Mouse (Mus musculus) CH12.LX (cell line): ENCODE measurements at regions not wholly inside any gene's neighbourhood (a gene's known extent, or its start where the extent isn't known, plus 50 kb on each side); places are given as distances from the start of the nearest gene placed in this dataset.

Experiments used
- DNase-seq: peaks from one replicate; pipeline ENCODE4 v3.0.0-alpha.2; 2013; ENCODE audit errors: extremely low read depth
- H3K27ac ChIP-seq: 2 replicates; pipeline ENCODE4 v1.5.1; 2012; ENCODE audit warnings: low read depth, mild to moderate bottlenecking, control low read depth, moderate library complexity; ENCODE audit not compliant: insufficient read depth
- H3K27me3 ChIP-seq: replicated peaks from 2 replicates; pipeline ENCODE3; 2012; ENCODE audit warnings: inconsistent platforms
- H3K36me3 ChIP-seq, 2 experiments: replicated peaks in 1 of 2; 2 replicates each; pipeline versions ENCODE3 to v1.6.1; 2012; ENCODE audit warnings: inconsistent platforms in 1 of 2, low read length in 1 of 2, mild to moderate bottlenecking in 1 of 2, mixed read lengths in 1 of 2, moderate library complexity in 1 of 2; ENCODE audit not compliant: control insufficient read depth in 1 of 2, insufficient read depth in 1 of 2
- H3K4me1 ChIP-seq, 2 experiments: 2 replicates each; pipeline ENCODE4 v1.6.1; 2012; ENCODE audit warnings: inconsistent platforms in 1 of 2, moderate library complexity in 1 of 2; ENCODE audit not compliant: insufficient read depth in 2 of 2, control insufficient read depth in 1 of 2
- H3K4me2 ChIP-seq: 2 replicates; pipeline ENCODE4 v1.6.1; 2012; ENCODE audit warnings: low read depth, mild to moderate bottlenecking, control low read depth; ENCODE audit not compliant: poor library complexity, insufficient read depth, severe bottlenecking
- H3K4me3 ChIP-seq, 3 experiments: fragments of 150-350 bp in 1 of 3; sonication (generic) in 1 of 3; replicated peaks in 1 of 3; 2 replicates each; pipeline versions ENCODE3 to v1.5.1; 2011 to 2012; ENCODE audit warnings: low read depth in 2 of 3, low read length in 2 of 3, mild to moderate bottlenecking in 2 of 3, moderate library complexity in 2 of 3, control low read depth in 1 of 3, improper control_type of control experiment in 1 of 3, inconsistent platforms in 1 of 3, mixed read lengths in 1 of 3; ENCODE audit not compliant: poor library complexity in 1 of 3
- H3K79me2 ChIP-seq: replicated peaks from 2 replicates; pipeline ENCODE4 v1.6.1; 2012; ENCODE audit warnings: mild to moderate bottlenecking, moderate library complexity; ENCODE audit not compliant: control insufficient read depth, poor library complexity, insufficient read depth, severe bottlenecking; ENCODE audit errors: extremely low read depth
- H3K9ac ChIP-seq: 2 replicates; pipeline ENCODE4 v1.6.1; 2012; ENCODE audit warnings: low read depth, mild to moderate bottlenecking, control low read depth, moderate library complexity; ENCODE audit not compliant: insufficient read depth
- H3K9me3 ChIP-seq: replicated peaks from 2 replicates; pipeline ENCODE3; 2012; ENCODE audit warnings: low read length, inconsistent platforms, mixed read lengths
- BHLHE40 ChIP-seq: IDR thresholded peaks from 2 replicates; pipeline ENCODE4 v1.6.1; 2011; ENCODE audit warnings: mild to moderate bottlenecking, low read depth, low read length, improper control_type of control experiment
- CHD1 ChIP-seq: IDR thresholded peaks from 2 replicates; pipeline ENCODE4 v1.6.1; 2012; ENCODE audit warnings: low read depth, low read length, improper control_type of control experiment, inconsistent platforms
- E2F4 ChIP-seq: IDR thresholded peaks from 2 replicates; pipeline ENCODE4 v1.6.1; 2011; ENCODE audit warnings: low read depth, low read length, improper control_type of control experiment; ENCODE audit not compliant: insufficient replicate concordance
- ELF1 ChIP-seq: IDR thresholded peaks from 2 replicates; pipeline ENCODE4 v1.6.1; 2014; ENCODE audit warnings: low read depth, mild to moderate bottlenecking, inconsistent platforms, low read length, improper control_type of control experiment
- EP300 ChIP-seq: IDR thresholded peaks from 2 replicates; pipeline ENCODE4 v1.6.1; 2011; ENCODE audit warnings: low read length, improper control_type of control experiment
- HCFC1 ChIP-seq: IDR thresholded peaks from 2 replicates; pipeline ENCODE4 v1.6.1; 2012; ENCODE audit warnings: low read depth, mild to moderate bottlenecking, inconsistent platforms, low read length, improper control_type of control experiment
- JUND ChIP-seq: conservative IDR thresholded peaks from 2 replicates; pipeline ENCODE4 v1.6.1; 2011; ENCODE audit warnings: low read depth, low read length, improper control_type of control experiment
- MEF2A ChIP-seq: IDR thresholded peaks from 2 replicates; pipeline ENCODE4 v1.6.1; 2014; ENCODE audit warnings: low read depth, mild to moderate bottlenecking, inconsistent platforms, low read length, improper control_type of control experiment, borderline replicate concordance
- MYC ChIP-seq: IDR thresholded peaks from 2 replicates; pipeline ENCODE4 v1.6.1; 2011; ENCODE audit warnings: low read depth, mild to moderate bottlenecking, improper control_type of control experiment, low read length
- USF1 ChIP-seq: IDR thresholded peaks from 2 replicates; pipeline ENCODE4 v1.6.1; 2014; ENCODE audit warnings: low read depth, mild to moderate bottlenecking, inconsistent platforms, low read length, improper control_type of control experiment
- ZC3H11A ChIP-seq: IDR thresholded peaks from 2 replicates; pipeline ENCODE4 v1.6.1; 2012; ENCODE audit warnings: low read depth, mild to moderate bottlenecking, inconsistent platforms, low read length, improper control_type of control experiment
- ZMIZ1 ChIP-seq: IDR thresholded peaks from 2 replicates; pipeline ENCODE4 v1.6.1; 2012; ENCODE audit warnings: low read depth, mild to moderate bottlenecking, inconsistent platforms, low read length, improper control_type of control experiment
- dilution Hi-C: fragments of 300-500 bp; cut with MboI; formaldehyde crosslinking; loops from 2 replicates; pipeline ENCODE4 v1.14.3; 2020; ENCODE audit warnings: low sequenced_read_pairs; ENCODE audit not compliant: extremely low pct_unique_long_range_greater_than_20kb, extremely low pct_ligation_motif_present
- in situ Hi-C: fragments of 300-500 bp; cut with MboI; formaldehyde crosslinking; loops from 3 replicates; pipeline ENCODE4 v1.14.3; 2019; ENCODE audit warnings: low sequenced_read_pairs, low pct_ligation_motif_present, low pct_unique_long_range_greater_than_20kb, mixed read lengths

DNA sequence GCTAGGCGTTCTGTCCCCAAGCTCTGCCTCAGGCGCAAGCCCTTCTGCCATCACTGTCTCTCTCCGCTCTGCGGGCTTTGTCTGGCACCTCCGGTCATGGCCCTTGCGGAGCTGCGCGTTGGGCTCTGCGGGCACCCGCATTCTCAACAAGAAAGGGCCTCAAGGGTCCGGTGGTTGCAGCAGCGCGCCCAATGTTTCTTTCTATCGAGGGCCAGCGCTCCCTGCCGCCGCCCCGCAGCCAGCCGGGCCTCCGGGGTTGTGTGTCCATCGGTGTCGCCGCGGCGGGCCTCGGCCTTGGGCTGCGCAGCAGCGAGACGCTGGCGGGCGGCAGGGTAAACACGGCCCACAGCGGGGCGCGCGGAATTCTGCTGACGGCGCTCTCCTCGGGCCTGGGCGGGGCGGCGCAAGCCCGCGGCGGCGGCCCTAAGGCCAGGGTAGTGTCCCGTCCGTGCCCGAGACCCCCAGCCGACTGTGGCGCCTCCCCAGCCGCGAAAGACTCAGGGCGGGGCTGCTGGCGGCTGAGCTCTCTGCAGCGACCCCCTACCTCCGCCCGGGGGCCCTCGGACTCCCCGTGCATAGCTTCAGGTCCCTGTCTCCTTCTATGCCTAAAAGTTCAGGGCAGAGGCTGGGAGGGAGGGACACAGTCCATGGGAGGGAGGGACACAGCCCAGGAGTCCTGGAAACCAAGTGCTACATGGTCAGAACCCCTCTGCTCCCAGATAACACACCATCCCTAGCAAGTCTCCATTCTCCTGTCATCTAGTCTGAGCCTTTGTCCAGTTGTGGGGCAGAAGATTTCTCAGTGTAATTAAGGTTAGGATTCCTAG, 80.9 kb downstream of the Efnb1 start:
- in situ Hi-C loops = no loop called here
- no peak overlapping the region for H3K4me2 ChIP-seq
- no peaks in the 10 kb centered on the region for H3K79me2 ChIP-seq
- TF ChIP-seq MEF2A = no peak
- TF ChIP-seq, all 38 proteins: peak for 0
- no peaks in the 10 kb centered on the region for H3K4me1 ChIP-seq
- H3K9me3 ChIP-seq = no peaks in the 10 kb centered on the region
- dilution Hi-C loops = no loop called here
- H3K27me3 ChIP-seq = no peaks in the 10 kb centered on the region
- H3K4me3 ChIP-seq = no peak overlapping the region
- DNase-seq = no peak
- H3K36me3 ChIP-seq = no peaks in the 10 kb centered on the region
- no peak overlapping the region for H3K9ac ChIP-seq
- no peak overlapping the region for H3K27ac ChIP-seq

DNA sequence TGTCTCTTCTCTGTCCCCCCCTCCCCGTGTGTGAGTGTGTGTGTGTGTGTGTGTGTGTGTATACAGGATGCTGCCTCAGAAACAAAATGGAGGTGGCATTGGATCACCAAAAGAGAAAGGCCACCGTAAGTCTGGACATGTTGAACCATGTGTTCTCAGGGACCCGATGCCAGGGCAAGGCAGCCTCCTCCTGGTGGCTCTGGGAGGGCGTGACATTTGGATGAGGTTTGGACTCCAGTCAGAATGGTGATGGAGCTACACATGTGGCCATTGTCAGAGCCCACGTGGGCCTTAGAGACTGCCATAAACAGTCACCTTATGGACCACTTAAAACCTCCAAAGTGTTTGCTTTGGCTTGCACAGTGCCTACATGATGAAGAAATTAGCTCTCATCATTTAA, 80.0 kb downstream of the Efnb1 start:
- TF ChIP-seq USF1 (no peak), BHLHE40 (no peak), EP300 (no peak), CHD1 (no peak)
- H3K9me3 ChIP-seq = no peaks in the 10 kb centered on the region
- no peaks in the 10 kb centered on the region for H3K36me3 ChIP-seq
- no peaks in the 10 kb centered on the region for H3K79me2 ChIP-seq
- no peak overlapping the region for H3K4me3 ChIP-seq
- in situ Hi-C loops (no loop called here), dilution Hi-C loops (no loop called here)
- H3K4me1 ChIP-seq = no peaks in the 10 kb centered on the region
- H3K9ac ChIP-seq = no peak overlapping the region
- no peaks in the 10 kb centered on the region for H3K27me3 ChIP-seq
- no peak overlapping the region for H3K27ac ChIP-seq
- no peak for DNase-seq
- no peak overlapping the region for H3K4me2 ChIP-seq

GRCm38 (mm10) chrX:99215111-99215510, 79.2 kb downstream of the Efnb1 start:
- no peaks in the 10 kb centered on the region for H3K9me3 ChIP-seq
- H3K4me1 ChIP-seq = no peaks in the 10 kb centered on the region
- no peaks in the 10 kb centered on the region for H3K79me2 ChIP-seq
- H3K4me3 ChIP-seq = no peak overlapping the region
- DNase-seq = no peak
- in situ Hi-C loops = no loop called here
- H3K4me2 ChIP-seq = no peak overlapping the region
- H3K9ac ChIP-seq = no peak overlapping the region
- H3K36me3 ChIP-seq = no peaks in the 10 kb centered on the region
- H3K27ac ChIP-seq = no peak overlapping the region
- no peaks in the 10 kb centered on the region for H3K27me3 ChIP-seq
- TF ChIP-seq E2F4 (no peak), ZMIZ1 (no peak), MYC (no peak), MEF2A (no peak), JUND (no peak), ZC3H11A (no peak), ELF1 (no peak), HCFC1 (no peak)
- dilution Hi-C loops = no loop called here
